Mouse (Mus musculus) liver, adult (tissue): ENCODE data around the gene Tor3a.
A peak's percentile ranks its signal among the peaks of the same experiment; 100 is the strongest.

Experiments used
- GATA4 ChIP-seq: IDR thresholded peaks from 2 replicates; pipeline ENCODE4 v1.6.1; 2014; ENCODE audit warnings: mild to moderate bottlenecking, low read length; ENCODE audit not compliant: insufficient replicate concordance

The Tor3a gene

DNA sequence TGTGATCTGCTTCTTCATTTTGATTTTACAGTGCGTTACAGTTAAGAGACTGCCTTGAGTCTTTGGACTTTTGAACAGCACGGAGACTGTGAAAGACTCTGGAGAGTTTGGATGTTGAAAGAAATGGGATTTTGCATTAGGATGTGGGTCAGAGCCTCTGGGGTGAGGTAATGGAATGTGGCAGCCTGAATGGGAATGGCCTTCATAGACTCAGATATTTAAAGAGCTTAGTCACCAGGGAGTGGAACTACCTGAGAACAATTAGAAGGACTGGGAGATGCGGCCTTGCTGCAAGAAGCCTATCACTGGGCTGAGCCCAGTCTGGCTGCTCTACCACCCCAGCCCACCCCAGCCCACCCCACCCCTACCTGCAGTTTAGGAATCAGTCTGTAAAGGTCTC is 3.1 kb upstream of the Tor3a start:
- TF ChIP-seq GATA4 = no peak

DNA sequence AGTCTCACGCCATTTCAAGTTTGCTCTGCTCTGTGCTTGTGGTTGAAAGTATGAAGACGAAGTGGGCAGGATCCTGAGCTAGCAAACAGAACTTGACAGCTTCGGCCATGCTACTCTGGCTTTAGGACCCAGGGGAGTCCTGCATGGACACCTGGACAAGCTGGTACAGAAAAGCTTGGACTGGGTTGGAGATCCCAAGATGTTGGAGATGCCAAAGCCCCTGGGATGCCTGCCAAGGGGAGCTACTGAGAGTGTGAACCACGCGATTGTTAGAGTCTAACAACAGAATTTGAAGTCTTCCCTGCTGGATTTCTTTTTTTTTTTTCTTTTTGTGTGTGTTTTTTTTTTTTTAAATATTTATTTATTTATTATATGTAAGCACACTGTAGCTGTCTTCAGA is 2.4 kb upstream of the Tor3a start:
- TF ChIP-seq GATA4 = no peak

DNA sequence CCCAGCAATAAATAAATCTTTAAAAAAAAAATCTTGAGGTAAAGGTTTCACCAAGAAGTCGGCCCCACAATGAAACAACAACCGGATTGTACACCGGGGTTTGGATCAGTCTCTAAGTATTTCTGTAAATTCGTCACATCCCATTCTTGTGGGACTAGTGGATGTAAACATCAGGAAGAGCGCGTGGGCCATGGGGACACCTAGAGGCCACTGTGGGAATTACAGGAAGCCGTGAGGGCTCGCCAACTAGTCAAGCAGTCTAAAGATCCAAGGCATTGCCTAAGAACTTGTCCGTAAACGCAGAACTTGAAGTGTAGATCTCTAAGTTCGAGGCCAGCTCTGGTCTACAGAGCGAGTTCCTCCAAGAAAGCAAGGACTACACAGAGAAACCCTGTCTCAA is 2.0 kb upstream of the Tor3a start:
- no peak for TF ChIP-seq GATA4

DNA sequence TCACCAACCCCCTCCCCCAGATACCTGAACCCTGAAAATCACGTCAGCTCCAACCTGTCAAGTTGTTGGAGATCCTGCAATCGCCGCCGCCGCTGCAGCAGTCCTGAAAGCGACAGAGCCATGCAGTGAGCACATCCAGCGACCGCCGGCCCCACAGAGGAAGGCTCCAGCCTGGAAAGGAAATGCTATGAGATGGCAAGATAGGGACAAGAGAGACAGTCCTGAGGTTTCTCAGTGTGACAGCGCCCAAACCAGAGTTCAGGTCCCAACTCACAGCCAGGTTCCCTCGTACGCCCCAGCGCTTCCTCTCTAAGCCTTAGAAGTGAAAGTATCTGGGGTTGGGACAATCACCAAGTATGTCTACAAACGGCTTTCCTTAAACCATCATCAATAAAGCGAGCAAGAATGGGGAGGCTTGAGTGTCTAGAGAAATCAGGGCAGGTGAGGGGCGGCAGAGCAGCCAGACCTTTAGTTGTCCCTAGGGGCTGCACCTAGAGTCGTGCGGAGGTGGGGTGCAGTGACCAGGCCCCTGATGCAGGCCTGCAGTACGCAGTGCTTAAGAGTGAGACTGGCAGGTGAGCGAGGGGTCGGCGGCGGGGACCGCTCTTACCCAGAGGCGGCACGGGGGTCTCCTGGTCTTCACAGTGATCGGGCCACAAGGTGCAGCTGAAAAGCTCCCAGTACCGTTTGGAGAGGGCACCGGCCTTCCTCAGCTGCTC is 521 bp downstream of the Tor3a start:
- no peak for TF ChIP-seq GATA4

DNA sequence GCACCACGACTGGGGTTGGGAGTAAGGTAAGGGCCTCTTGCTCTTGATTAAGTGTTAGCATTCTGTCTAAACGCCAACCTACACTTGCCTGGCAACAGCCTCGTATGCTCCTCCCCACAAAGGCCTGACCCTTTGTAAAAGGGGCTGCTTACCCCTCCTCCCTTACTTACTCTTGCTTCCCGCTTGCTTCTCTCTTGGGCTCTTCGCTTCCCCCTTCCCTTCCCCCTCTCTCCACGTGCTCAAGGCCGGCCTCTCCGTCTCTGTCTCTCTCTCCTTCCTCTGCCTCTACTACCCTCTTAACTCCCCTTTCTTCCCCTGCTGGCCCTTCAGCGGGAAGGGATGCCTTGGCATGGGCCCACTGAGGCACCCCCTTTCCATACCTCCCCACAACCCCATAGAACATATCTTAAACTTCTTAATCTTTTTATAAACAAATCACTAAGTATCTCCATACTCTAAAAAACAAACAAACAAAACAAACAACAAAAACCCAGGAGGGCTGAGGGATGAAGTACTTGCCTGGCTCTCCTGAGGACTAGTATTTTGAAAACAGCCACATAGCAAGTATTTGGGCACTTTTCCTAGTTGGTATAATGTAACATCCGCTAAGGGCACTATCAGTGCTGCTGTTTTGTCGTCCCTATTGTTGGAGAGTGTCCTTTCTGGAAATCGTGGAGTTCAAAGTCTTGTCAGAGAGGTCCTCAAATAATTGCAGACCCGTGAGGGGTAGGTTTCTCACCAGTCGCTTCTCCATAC is 1.3 kb downstream of the Tor3a start:
- no peak for TF ChIP-seq GATA4

DNA sequence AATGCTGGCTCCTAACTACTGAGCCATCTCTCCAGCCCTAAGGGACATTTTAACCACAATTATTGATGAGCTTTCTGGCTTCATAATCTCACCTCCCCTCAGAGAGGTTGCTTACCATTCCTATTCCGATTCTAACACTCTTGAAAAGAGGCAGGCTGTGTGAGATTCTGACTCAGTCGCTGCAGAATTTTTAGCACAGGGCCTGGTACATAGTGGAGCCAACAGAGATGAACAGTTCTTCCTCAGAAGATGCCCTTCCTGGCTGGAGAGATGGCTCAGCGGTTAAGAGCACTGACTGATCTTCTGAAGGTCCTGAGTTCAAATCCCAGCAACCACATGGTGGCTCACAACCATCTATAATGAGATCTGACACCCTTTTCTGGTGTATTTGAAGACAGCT is 2.2 kb downstream of the Tor3a start:
- no peak for TF ChIP-seq GATA4

DNA sequence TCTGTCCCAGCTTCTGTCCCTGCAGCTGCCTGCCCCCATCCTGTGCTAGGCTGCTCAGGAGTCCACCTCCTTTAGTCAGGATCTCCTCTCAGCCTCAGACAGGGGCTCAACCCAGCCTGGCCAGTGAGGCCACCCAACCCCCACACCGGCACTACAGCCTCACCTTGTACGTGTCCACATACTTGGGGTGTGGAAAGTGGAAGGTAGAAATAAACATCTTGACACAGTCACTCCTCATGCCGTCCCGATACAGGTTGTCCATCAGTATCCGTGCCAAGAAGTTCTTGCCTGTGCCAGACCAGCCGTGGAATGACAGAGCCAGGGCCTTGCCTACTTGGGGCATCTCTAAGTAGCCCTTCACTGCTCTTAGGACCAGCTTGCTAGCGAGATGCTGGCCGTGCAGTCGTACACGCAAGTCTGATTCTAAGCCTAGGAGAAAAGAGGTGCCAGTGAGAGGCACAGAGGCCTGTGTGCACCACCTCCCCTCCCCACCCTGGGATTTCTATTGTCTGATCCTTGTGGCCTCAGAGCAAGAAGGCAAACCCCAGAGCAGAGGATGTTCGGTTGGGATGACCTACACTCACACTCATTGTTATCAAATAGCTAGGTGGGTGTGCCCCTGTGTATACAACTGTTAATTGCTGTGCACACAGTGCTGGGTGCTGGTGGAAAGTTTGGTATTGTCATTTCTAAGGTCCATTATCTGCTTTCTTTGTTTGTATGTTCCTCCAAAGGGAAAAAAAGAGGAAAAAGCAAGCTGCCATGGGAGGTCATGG is 4.8 kb downstream of the Tor3a start:
- no peak for TF ChIP-seq GATA4

DNA sequence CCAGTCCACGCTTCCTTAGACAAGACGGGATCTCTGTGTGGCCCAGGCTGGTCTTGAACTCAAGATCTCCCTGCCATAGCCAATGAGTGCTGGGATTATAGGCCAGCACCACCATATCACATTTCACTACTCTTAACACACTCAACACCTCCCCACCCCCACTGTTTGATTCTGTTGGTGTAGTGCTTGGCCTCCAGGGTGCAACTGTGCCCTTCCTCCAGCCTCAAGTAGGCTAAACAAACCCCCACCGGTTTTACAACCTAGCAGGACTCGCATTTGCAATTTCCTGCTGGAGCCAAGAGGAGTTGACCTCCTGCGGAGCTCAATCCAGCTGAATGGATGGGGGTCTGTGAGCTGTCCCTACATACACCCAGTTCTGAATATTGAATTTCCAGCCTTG is 5.6 kb downstream of the Tor3a start:
- no peak for TF ChIP-seq GATA4

DNA sequence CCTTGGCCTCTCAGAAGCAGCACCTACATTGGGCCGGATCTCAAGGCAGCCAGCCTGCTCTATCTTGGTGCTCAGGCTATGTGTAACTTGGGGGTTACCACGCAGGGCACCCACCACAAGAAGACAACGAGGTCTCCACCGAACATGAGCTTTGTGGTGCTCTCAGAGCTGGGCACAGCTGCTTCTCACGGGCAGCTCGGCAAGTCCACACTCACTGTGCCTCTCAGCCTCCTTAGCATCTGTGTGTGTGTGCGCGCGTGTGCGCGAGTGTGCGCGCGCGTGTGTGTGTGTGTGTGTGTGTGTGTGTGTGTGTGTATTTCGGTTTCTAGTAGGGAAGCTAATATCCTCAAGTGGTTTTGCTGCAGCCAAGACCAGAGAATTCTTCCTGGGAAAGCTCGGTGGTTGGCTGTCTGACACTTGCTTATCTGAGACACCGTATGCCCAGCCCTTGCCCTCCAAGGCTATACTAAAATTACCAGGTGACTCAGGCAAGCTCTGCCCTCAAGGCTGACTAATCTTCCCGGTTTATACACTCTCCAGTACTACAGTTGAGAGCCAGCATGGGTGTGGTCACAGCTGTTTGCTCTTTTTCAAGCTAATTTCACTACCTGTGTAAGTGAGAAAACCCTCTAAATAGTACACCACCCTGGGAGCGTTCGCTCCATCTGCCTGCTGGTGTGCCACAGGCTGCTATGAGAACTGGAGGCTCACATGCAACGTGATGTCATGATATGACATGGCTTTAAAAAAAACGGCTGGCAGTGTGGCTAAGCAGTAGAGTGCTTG is 6.8 kb downstream of the Tor3a start:
- no peak for TF ChIP-seq GATA4

DNA sequence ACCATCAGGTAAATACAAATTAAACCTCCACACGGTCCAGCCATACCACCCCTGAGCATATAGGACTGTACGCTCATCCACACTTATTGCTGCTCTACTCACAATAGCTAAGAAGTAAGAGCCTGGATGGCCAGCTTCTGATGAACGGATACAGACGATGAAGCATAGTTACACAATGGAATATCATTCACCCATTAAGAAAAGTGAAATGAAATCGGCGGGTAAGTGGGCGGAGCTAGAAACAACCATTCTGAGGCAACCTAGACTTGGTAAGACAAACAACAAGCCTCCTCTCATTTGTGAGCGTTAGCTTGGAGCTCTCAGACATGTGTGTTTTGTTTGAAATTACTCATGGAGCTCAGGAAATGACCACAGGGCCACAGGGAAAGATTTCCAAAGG is 8.4 kb downstream of the Tor3a start:
- no peak for TF ChIP-seq GATA4

DNA sequence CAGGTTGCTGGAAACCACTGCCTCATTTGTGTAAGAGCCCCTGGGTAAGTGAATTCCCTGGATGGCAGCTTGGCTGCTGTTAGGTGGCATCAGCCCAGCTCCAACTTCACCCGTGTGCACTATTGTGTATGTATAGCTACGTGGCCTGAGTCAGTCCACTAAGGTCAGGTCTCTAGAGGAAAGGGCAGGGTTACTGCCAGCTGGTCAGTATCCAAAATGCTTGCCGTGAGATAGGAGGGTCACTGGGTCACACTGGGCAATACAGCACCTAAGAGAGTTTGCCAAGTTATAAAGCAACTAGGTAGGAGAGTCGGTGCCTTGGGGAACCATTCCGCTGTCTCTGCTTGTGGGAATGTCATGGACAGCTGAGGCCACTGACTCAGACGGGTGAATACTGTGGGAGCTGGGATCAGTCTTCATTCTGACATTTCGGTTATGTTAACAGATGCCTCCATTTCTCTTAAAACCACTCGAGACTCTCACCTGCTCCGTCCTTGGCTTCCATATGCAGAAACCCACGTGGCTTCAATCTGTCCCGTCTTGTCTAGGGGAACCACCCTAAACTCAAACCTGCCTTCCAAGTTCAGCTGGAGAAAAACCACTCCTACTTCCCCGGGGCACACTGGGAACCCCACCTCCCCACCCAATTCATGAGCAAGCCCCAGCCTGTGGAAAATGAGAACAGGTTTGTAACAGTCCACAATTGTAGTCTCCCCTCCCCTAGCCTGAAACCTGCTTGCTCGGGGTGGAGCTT is 14.1 kb downstream of the Tor3a start:
- peak; percentile 72; the same call in 1 of the 2 replicates for TF ChIP-seq GATA4

DNA sequence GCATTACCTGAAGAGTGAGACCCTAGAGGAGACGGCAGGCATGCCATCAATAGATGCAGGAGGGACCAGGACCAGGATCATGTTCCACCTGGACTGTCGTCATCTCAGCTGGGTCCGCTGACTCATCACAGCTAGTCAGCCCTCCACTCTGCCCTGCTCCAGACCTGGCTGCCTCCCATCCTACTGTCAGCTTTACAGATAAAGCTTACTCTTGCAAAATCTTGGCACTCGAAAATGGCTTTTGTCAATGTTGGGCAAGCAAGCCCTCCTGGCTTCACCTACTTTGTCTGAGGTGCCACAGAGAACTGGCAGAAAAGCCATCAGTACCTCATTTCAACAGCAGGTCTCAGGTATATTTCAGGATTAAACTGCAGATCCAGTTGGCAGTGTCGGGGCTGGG is 15.5 kb downstream of the Tor3a start:
- peak; percentile 91; the same call in 1 of the 2 replicates for TF ChIP-seq GATA4

DNA sequence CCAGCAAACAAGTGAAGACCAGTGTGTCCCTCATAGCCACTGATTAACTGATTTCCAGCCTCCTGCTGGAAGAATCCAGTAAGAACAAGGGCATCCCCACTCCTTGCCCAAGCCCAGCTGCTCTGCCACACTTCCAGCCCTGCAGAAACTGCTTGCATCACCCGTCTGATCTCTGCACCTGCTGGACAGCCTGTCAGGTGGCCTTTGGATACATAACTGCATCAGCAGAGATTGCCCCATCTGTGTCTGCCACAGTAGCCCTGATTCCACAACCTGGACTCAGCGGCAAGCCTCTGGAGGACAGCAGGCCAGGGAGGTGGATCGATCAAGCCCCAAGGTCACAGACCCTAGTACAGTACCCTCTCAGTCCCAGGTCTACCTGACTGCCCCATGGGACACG is 16.6 kb downstream of the Tor3a start:
- peak; percentile 39; the same call in 1 of the 2 replicates for TF ChIP-seq GATA4
